Comparison of ENCODE assay signal across 8 mouse cellular contexts in the genomic region with DNA sequence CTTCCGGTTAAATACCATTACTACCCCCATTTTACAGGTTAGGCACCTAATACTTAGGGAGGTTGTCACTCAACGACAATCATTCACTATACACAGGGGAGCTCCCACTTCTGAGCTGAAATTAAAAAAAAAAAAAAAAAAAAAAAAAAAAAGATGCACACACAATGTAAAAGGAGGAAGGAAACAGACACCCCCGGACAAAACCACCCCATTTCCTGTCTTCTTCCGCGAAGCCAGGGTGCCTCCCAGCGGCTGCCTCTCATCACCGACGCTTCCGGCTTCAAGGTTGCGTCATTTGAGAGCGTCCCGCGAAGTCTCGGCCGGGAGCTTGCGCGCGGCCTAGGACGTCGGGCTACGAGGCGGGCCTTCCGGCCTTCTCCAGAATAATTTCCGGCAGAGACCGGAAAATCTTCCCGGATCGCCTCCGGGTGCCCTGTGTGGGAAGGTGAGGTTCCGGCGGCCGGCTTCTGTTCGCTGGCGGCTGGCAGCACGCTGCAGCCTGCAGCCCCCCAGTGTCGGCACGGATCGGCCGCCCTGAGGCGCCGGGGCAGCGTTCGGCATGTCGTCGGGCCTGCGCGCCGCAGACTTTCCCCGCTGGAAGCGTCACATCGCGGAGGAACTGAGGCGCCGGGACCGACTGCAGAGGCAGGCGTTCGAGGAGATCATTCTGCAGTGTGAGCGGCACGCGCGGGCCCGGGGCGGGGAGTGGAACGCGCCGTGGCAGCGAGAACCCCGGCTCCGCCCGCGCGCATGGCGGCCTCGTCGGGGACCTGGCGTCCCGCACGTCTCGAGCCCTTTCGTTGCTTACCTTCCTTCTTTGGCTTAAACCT. TPM values are rescaled to one million over a fixed set of nuclear protein-coding genes. Genes with fewer than 3 reads are reported as not detected.
DNase-seq lines count a peak whose midpoint lies in the region; ATAC-seq lines count a peak whose summit lies in the region.

A gene (plus strand): TSS at position 230 of the 830 bp plus-strand sequence.

- H3K9me3 ChIP-seq in lung, embryonic 16.5 days (ENCODE audit: control insufficient read depth, low read length): no peaks in the 10 kb centered on the region

- H3K4me1 ChIP-seq in lung, embryonic 16.5 days (replicated peaks; ENCODE audit: control insufficient read depth, insufficient read depth, low read length): peaks cover 7% of the 10 kb centered on the region

- peak within 1 kb of the TSS; percentile 83 for H3K27ac ChIP-seq in lung, embryonic 16.5 days (ENCODE audit: low read length)

- H3K4me3 ChIP-seq in lung, embryonic 16.5 days (ENCODE audit: low read length): peak within 1 kb of the TSS; percentile 97

- no peaks in the 10 kb centered on the region for H3K27me3 ChIP-seq in lung, embryonic 16.5 days (ENCODE audit: control insufficient read depth, insufficient read depth, low read depth, low read length)

- peak; percentile 93 for DNase-seq in MEL-GATA-1-ER (ENCODE audit: extremely low read depth, low read depth)
- peak; percentile 92 for DNase-seq in cerebellum, adult 8-10 months
- peak; percentile 93 for DNase-seq in forelimb bud, embryonic 11.5 days (ENCODE audit: low read depth, low spot score)
- peak; percentile 85 for DNase-seq in layer of hippocampus, adult 9-10 months (ENCODE audit: low spot score)
- DNase-seq in ovary, postnatal 10 days (ENCODE audit: low spot score): peak; percentile 68
- DNase-seq in thymus, postnatal 10 days (ENCODE audit: low spot score in 2 of 2): peak; percentile 90 to 93

- H3K4me2 ChIP-seq in lung, embryonic 16.5 days (ENCODE audit: low read depth, low read length): peak within 1 kb of the TSS; percentile 86

- H3K9ac ChIP-seq in lung, embryonic 16.5 days (ENCODE audit: low read length): peak within 1 kb of the TSS; percentile 97

- under 1% methylated on average over 70 of the region's 79 CpGs for WGBS in lung, embryonic 16.5 days

- H3K36me3 ChIP-seq in lung, embryonic 16.5 days (ENCODE audit: control insufficient read depth, insufficient read depth, low read length): peaks cover 7% of the 10 kb centered on the region

- ATAC-seq in hematopoietic stem cell, adult 5-6 weeks (replicated peaks in 1 of 2; ENCODE audit: insufficient read depth in 1 of 2, low FRiP score in 2 of 2, low TSS enrichment in 1 of 2, low read depth in 1 of 2, poor library complexity in 2 of 2, severe bottlenecking in 2 of 2): peak; percentile 98
- ATAC-seq in lung, embryonic 16.5 days (ENCODE audit: low read depth): peak; percentile 100

RNA-seq across cellular contexts. Expression of the gene that starts here (rescaled TPM):
- 62.1 and 74.7 TPM in 2 replicates for total RNA-seq in hematopoietic stem cell, adult 5-6 weeks (2017)
- polyA plus RNA-seq in lung, embryonic 16.5 days (2015; fragmentation: Nextera tagmentation; extraction: Ambion mirVana): 27.5 and 29.4 TPM in 2 replicates

Comparison
In these comparisons a context has a peak if more than half of its experiments do, and no peak if none do; other contexts are left out.
1. Peak in every context shown above with its lines: DNase-seq, ATAC-seq, H3K4me3 ChIP-seq and H3K27ac ChIP-seq.